Mouse (Mus musculus) cerebellum, adult 2 months (tissue): ENCODE results near the gene Atoh8. TPM values are rescaled to one million over a fixed set of nuclear protein-coding genes. Genes with fewer than 3 reads are reported as not detected.

ENCODE experiments used
- DNase-seq, 2 experiments: peaks; one replicate each; pipeline ENCODE4 v3.0.0; 2021
- H3K27ac ChIP-seq: fragments of 200-500 bp; 2 replicates; pipeline ENCODE4 v1.5.1; 2012; ENCODE audit warnings: low read length, control low read depth, inconsistent platforms; ENCODE audit not compliant: insufficient read depth
- H3K27me3 ChIP-seq: fragments of 200-500 bp; 2 replicates; pipeline ENCODE4 v1.6.1; 2012; ENCODE audit warnings: inconsistent platforms, mild to moderate bottlenecking, low read length, moderate library complexity; ENCODE audit not compliant: control insufficient read depth, insufficient read depth
- H3K4me1 ChIP-seq: fragments of 200-500 bp; 2 replicates; pipeline ENCODE4 v1.6.1; 2011; ENCODE audit warnings: low read length; ENCODE audit not compliant: control insufficient read depth, insufficient read depth
- H3K4me3 ChIP-seq: fragments of 200-500 bp; replicated peaks from 2 replicates; pipeline ENCODE3; 2011; ENCODE audit warnings: mild to moderate bottlenecking, low read depth, low read length, control low read depth; ENCODE audit not compliant: insufficient read depth
- CTCF ChIP-seq: fragments of 200-500 bp; IDR thresholded peaks from 2 replicates; pipeline ENCODE4 v1.5.1; 2011; ENCODE audit warnings: low read depth, mild to moderate bottlenecking, control low read depth, low read length, moderate library complexity, borderline replicate concordance; ENCODE audit not compliant: insufficient read depth
- POLR2A ChIP-seq: fragments of 200-500 bp; IDR thresholded peaks from 2 replicates; pipeline ENCODE4 v1.6.1; 2011; ENCODE audit warnings: low read length, control low read depth, borderline replicate concordance; ENCODE audit not compliant: insufficient read depth
- WGBS: fragments of 180-500 bp; shearing (Covaris S2); methylation state at CpG from one replicate; pipeline ENCODE4 v1.1.7; 2018; 5-methylcytosine and 5-hydroxymethylcytosine counted together
- polyA plus RNA-seq: library from polyadenylated mRNA; depleted of rRNA; stranded (reverse); fragments of >200 nt; gene quantifications from 2 replicates; pipeline ENCODE4 v1.2.3, GENCODE M21; 2012

The Atoh8 gene
- polyA plus RNA-seq, 1 experiment, result 4.4 TPM

DNA sequence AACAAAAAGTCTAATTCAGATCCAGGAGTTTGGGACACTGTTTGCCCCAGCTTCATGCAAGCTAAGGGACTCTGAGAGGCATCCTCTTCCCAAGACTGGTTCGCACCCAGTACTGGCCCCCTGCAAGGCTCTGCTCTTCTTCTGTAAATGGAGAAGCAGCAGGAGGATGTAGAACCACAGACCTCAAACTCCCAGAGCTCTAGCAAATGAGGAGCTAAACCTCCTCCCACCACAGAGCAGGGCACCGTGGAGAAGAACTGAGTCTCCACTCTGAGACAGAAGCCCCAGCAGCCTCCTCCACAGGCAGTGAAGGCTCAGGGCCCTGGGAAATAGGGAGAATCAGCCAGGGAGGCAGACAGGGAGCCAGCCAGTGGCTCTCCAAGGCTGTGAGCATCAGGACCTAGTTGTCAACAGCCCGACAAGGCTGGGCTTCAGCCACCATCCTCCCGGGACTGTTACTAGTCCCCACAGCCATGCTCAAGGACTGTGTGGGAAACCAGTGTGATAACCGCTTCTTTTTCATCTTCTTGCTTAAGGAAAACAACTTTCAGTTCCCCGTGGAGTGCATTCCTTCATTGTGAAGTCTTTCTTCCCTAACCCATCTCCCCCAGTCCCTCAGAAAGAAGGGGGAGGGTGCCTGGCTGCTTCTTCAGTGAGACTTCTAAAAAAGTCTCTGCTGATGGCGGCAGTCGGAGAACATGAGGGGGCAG, 5.9 kb upstream of the Atoh8 start:
- no peak overlapping the region for H3K27ac ChIP-seq

DNA sequence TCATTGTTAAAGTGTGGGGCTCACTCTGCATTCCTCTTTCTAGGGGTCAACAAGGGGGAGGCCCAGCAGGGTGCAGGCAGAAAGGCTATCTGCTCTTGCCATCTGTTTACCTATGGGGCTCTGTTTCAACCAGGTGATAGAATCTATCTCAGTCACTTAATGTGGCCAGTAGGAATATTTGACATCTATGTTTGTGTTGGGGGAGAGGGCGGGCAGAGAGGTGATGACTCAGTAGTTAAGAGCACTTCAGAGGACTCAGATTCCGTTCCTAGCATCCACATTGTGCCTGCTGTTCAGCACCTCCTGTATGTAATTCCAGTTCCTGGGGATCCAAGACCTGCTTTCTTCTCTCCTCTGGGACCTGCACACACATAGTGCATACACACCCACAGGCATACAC, 4.7 kb upstream of the Atoh8 start:
- Histone ChIP-seq H3K27ac (no peak overlapping the region), H3K27me3 (no peaks in the 10 kb centered on the region), H3K4me3 (no peak overlapping the region), H3K4me1 (peaks cover 23% of the 10 kb centered on the region; the same call in 1 of the 2 replicates)
- TF ChIP-seq POLR2A (no peak), CTCF (no peak)
- no peak for DNase-seq
- 69% methylated on average over 2 of the region's 2 CpGs for WGBS

More for the DNA sequence above, 5.9 kb upstream of the Atoh8 start:
- no peak for TF ChIP-seq POLR2A
- TF ChIP-seq CTCF, result no peak
- DNase-seq, result no peak
- Histone ChIP-seq H3K4me1 (peaks cover 22% of the 10 kb centered on the region; the same call in 1 of the 2 replicates), H3K4me3 (no peak overlapping the region), H3K27me3 (no peaks in the 10 kb centered on the region)
- 71% methylated on average over 8 of the region's 8 CpGs for WGBS

GRCm38 (mm10) chr6:72237035-72237434, 1.7 kb upstream of the Atoh8 start:
- Histone ChIP-seq H3K27me3 (no peaks in the 10 kb centered on the region), H3K27ac (no peak overlapping the region), H3K4me3 (no peak overlapping the region), H3K4me1 (peaks cover 25% of the 10 kb centered on the region)
- TF ChIP-seq CTCF, result peak; percentile 83
- TF ChIP-seq POLR2A, result no peak
- DNase-seq, result peak; percentile 80 to 89
- 0% methylated on average over 5 of the region's 5 CpGs for WGBS

DNA sequence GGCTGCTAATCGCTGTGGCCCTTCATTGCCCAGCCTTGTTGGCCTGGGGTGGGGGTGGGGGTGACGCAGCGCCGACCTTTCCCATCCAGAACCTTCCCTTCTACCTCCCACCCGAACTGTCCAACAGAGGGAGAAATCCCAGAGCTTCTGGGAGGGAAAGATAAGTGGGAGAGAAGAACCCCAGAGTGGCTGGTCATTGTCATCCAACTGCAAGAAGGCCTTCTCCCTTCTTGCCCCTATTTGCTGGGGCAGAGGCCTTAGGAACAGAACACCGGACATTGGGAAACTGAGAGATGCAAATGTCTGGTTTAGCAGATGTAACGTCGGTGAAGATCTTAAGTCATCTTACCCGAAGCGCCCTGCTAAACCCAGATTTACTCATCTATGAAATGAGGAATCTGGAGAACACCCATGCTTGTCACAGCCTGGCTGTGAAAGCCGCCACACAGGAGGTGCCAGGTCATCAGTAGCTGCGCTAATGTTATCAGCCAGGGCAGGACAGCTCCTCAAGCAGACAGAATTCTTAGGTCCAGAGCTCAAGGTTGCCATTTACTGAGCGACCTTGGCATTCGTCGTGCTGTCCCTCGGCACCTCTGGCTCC, 530 bp upstream of the Atoh8 start:
- Histone ChIP-seq H3K27me3 (no peaks in the 10 kb centered on the region), H3K4me1 (peaks cover 31% of the 10 kb centered on the region), H3K4me3 (peak overlapping the region; percentile 94), H3K27ac (peak overlapping the region; percentile 77; the same call in 1 of the 2 replicates)
- DNase-seq, result no peak
- TF ChIP-seq CTCF, result no peak
- TF ChIP-seq POLR2A, result no peak
- WGBS, result 59% methylated on average over 16 of the region's 16 CpGs

- under 1% methylated on average over 79 of the region's 79 CpGs for WGBS
- Histone ChIP-seq H3K4me1 (peaks cover 28% of the 10 kb centered on the region), H3K27ac (peak overlapping the region; percentile 77), H3K27me3 (no peaks in the 10 kb centered on the region), H3K4me3 (peak overlapping the region; percentile 94)
- peak; percentile 53 to 63 for DNase-seq
- TF ChIP-seq CTCF, result no peak
- TF ChIP-seq POLR2A, result no peak
Observed at GRCm38 (mm10) chr6:72234372-72235097, 842 bp downstream of the Atoh8 start.

GRCm38 (mm10) chr6:72233950-72234349, 1.4 kb downstream of the Atoh8 start:
- Histone ChIP-seq H3K4me3 (peak overlapping the region; percentile 94), H3K4me1 (peaks cover 22% of the 10 kb centered on the region), H3K27ac (no peak overlapping the region), H3K27me3 (no peaks in the 10 kb centered on the region)
- 2% methylated on average over 13 of the region's 13 CpGs for WGBS
- no peak for DNase-seq
- TF ChIP-seq POLR2A, result no peak
- TF ChIP-seq CTCF, result no peak

DNA sequence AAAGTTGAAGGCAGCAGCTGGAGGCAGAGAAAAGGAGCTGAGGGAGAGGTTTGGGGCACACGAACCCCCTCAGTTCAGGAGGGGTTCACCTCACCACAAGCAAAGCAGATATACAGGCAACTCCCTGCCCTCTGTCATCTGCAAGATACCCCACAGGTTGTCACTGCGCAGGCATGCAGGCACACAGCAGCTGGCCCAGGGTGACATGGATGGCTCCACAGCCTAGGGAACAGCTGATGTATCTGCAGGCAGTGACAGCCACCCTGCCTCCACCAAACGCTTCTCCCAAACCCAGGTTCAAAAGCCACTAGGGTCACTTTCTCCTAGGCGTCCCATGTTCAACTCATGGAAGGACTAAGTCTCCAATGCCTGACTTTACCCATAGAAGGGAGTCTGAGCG, 2.5 kb downstream of the Atoh8 start:
- Histone ChIP-seq H3K27me3 (no peaks in the 10 kb centered on the region), H3K4me3 (peak overlapping the region; percentile 31)
- TF ChIP-seq POLR2A (no peak), CTCF (no peak)

DNA sequence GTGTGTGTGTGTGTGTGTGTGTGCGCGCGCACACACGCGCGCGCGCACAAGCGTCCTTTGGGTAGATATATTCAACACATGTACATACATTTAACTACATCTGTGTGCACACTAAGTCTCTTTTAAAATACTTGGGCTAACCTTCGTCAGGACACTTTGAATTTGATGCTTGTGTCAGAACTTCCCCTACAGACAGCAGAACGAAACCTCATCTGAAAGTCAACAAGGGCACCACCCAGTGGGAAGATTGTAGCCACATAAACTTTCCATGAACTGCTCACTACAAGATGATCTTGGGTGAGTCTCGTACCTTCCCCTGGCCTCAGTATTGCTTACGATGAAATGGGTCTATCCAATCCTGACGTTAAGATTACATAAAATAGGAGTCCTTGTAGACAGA, 3.0 kb downstream of the Atoh8 start:
- 94% methylated on average over 14 of the region's 14 CpGs for WGBS
- no peaks in the 10 kb centered on the region for H3K27me3 ChIP-seq

More for the DNA sequence above, 2.5 kb downstream of the Atoh8 start:
- no peak for DNase-seq
- Histone ChIP-seq H3K27ac (no peak overlapping the region), H3K4me1 (peaks cover 25% of the 10 kb centered on the region)
- WGBS, result 72% methylated on average over 5 of the region's 5 CpGs

More for the DNA sequence above, 3.0 kb downstream of the Atoh8 start:
- H3K4me1 ChIP-seq, result peaks cover 28% of the 10 kb centered on the region
- TF ChIP-seq POLR2A (no peak), CTCF (no peak)
- DNase-seq, result no peak
- H3K27ac ChIP-seq, result no peak overlapping the region
- peak overlapping the region; percentile 31 for H3K4me3 ChIP-seq
